Mouse (Mus musculus): ENCODE measurements around the gene Prdm16. TPM values are rescaled to one million over a fixed set of nuclear protein-coding genes. Genes with fewer than 3 reads are reported as not detected.

The Prdm16 gene
- polyA plus RNA-seq, 1 experiment, result not detected

- no peak overlapping the region for H3K4me2 ChIP-seq (ENCODE audit: low read depth)
- H3K4me3 ChIP-seq, result no peak overlapping the region
- no peaks in the 10 kb centered on the region for H3K79me2 ChIP-seq (ENCODE audit: control insufficient read depth, insufficient read depth)
- H3ac ChIP-seq (ENCODE audit: control insufficient read depth, insufficient read length), result no peak overlapping the region
- H3K27me3 ChIP-seq (ENCODE audit: control insufficient read depth, insufficient read depth, insufficient read length), result no peaks in the 10 kb centered on the region
- no peak for TF ChIP-seq MAX (IDR thresholded peaks at IDR 0.05; ENCODE audit: low read depth)
- TF ChIP-seq TCF3 (IDR thresholded peaks at IDR 0.05; ENCODE audit: insufficient read length, low read depth), result no peak
- no peak for TF ChIP-seq USF1 (IDR thresholded peaks at IDR 0.05; ENCODE audit: low read depth)
- no peak for TF ChIP-seq MYOD1 (IDR thresholded peaks at IDR 0.05; ENCODE audit: control insufficient read depth in 1 of 3, insufficient read length in 2 of 3, low read depth in 2 of 3)
- no peak for TF ChIP-seq POLR2AphosphoS2 (IDR thresholded peaks at IDR 0.05; ENCODE audit: insufficient read length, low read depth)
- H3K36me3 ChIP-seq (ENCODE audit: control insufficient read depth, insufficient read depth), result no peaks in the 10 kb centered on the region
These were observed 110.3 kb downstream of the Prdm16 start for GRCm38 (mm10) chr4:154526351-154526786.

- H3K79me2 ChIP-seq (ENCODE audit: control insufficient read depth, insufficient read depth), result no peaks in the 10 kb centered on the region
- H3K4me2 ChIP-seq (ENCODE audit: low read depth), result no peak overlapping the region
- H3K36me3 ChIP-seq (ENCODE audit: control insufficient read depth, insufficient read depth), result no peaks in the 10 kb centered on the region
- no peak for TF ChIP-seq USF1 (IDR thresholded peaks at IDR 0.05; ENCODE audit: low read depth)
- TF ChIP-seq POLR2A (IDR thresholded peaks at IDR 0.05; ENCODE audit: insufficient read length, low read depth), result no peak
- TF ChIP-seq TCF3 (IDR thresholded peaks at IDR 0.05; ENCODE audit: insufficient read length, low read depth), result no peak
- no peak overlapping the region for H3ac ChIP-seq (ENCODE audit: control insufficient read depth, insufficient read length)
- H3K27me3 ChIP-seq (ENCODE audit: control insufficient read depth, insufficient read depth, insufficient read length), result no peaks in the 10 kb centered on the region
- H3K4me3 ChIP-seq, result no peak overlapping the region
These were observed 112.8 kb downstream of the Prdm16 start for GRCm38 (mm10) chr4:154523898-154524297.

GRCm38 (mm10) chr4:154521881-154522676 lies 114.6 kb downstream of the Prdm16 start:
- no peak overlapping the region for H3ac ChIP-seq (ENCODE audit: control insufficient read depth, insufficient read length)
- no peak overlapping the region for H3K4me3 ChIP-seq
- H3K79me2 ChIP-seq (ENCODE audit: control insufficient read depth, insufficient read depth), result no peaks in the 10 kb centered on the region
- H3K4me2 ChIP-seq (ENCODE audit: low read depth), result no peak overlapping the region
- H3K36me3 ChIP-seq (ENCODE audit: control insufficient read depth, insufficient read depth), result no peaks in the 10 kb centered on the region
- no peaks in the 10 kb centered on the region for H3K27me3 ChIP-seq (ENCODE audit: control insufficient read depth, insufficient read depth, insufficient read length)
- no peak for TF ChIP-seq MYOG (IDR thresholded peaks at IDR 0.05; ENCODE audit: control insufficient read depth in 1 of 3, insufficient read depth in 1 of 3, insufficient read length in 2 of 3, low read depth in 2 of 3)
- no peak for TF ChIP-seq MAX (IDR thresholded peaks at IDR 0.05; ENCODE audit: low read depth)
- no peak for TF ChIP-seq E2F4 (IDR thresholded peaks at IDR 0.05; ENCODE audit: insufficient read depth)
- TF ChIP-seq USF1 (IDR thresholded peaks at IDR 0.05; ENCODE audit: low read depth), result no peak
- no peak for TF ChIP-seq TCF12 (IDR thresholded peaks at IDR 0.05; ENCODE audit: insufficient read depth, poor library complexity, severe bottlenecking)
- TF ChIP-seq CEBPB (IDR thresholded peaks at IDR 0.05; ENCODE audit: insufficient read depth, poor library complexity, severe bottlenecking), result no peak
- no peak for TF ChIP-seq POLR2A (IDR thresholded peaks at IDR 0.05; ENCODE audit: insufficient read length, low read depth)
- no peak for TF ChIP-seq TCF3 (IDR thresholded peaks at IDR 0.05; ENCODE audit: insufficient read length, low read depth)
- TF ChIP-seq REST (IDR thresholded peaks at IDR 0.05; ENCODE audit: insufficient read depth, insufficient read length), result no peak
- TF ChIP-seq MYOD1 (IDR thresholded peaks at IDR 0.05; ENCODE audit: control insufficient read depth in 1 of 3, insufficient read length in 2 of 3, low read depth in 2 of 3), result no peak
- no peak for TF ChIP-seq SRF (IDR thresholded peaks at IDR 0.05; ENCODE audit: control insufficient read depth, insufficient read length, low read depth)
- no peak for TF ChIP-seq POLR2AphosphoS2 (IDR thresholded peaks at IDR 0.05; ENCODE audit: insufficient read length, low read depth)

- H3ac ChIP-seq (ENCODE audit: control insufficient read depth, insufficient read length), result no peak overlapping the region
- no peak overlapping the region for H3K4me3 ChIP-seq
- TF ChIP-seq TCF12 (IDR thresholded peaks at IDR 0.05; ENCODE audit: insufficient read depth, poor library complexity, severe bottlenecking), result no peak
- no peak for TF ChIP-seq CEBPB (IDR thresholded peaks at IDR 0.05; ENCODE audit: insufficient read depth, poor library complexity, severe bottlenecking)
- TF ChIP-seq POLR2AphosphoS2 (IDR thresholded peaks at IDR 0.05; ENCODE audit: insufficient read length, low read depth), result no peak
- no peak for TF ChIP-seq MYOD1 (IDR thresholded peaks at IDR 0.05; ENCODE audit: control insufficient read depth in 1 of 3, insufficient read length in 2 of 3, low read depth in 2 of 3)
- TF ChIP-seq SRF (IDR thresholded peaks at IDR 0.05; ENCODE audit: control insufficient read depth, insufficient read length, low read depth), result no peak
- no peak for TF ChIP-seq E2F4 (IDR thresholded peaks at IDR 0.05; ENCODE audit: insufficient read depth)
- no peak for TF ChIP-seq MYOG (IDR thresholded peaks at IDR 0.05; ENCODE audit: control insufficient read depth in 1 of 3, insufficient read depth in 1 of 3, insufficient read length in 2 of 3, low read depth in 2 of 3)
- TF ChIP-seq USF1 (IDR thresholded peaks at IDR 0.05; ENCODE audit: low read depth), result no peak
- TF ChIP-seq TCF3 (IDR thresholded peaks at IDR 0.05; ENCODE audit: insufficient read length, low read depth), result no peak
- TF ChIP-seq MAX (IDR thresholded peaks at IDR 0.05; ENCODE audit: low read depth), result no peak
- TF ChIP-seq POLR2A (IDR thresholded peaks at IDR 0.05; ENCODE audit: insufficient read length, low read depth), result no peak
- no peak for TF ChIP-seq REST (IDR thresholded peaks at IDR 0.05; ENCODE audit: insufficient read depth, insufficient read length)
- H3K79me2 ChIP-seq (ENCODE audit: control insufficient read depth, insufficient read depth), result no peaks in the 10 kb centered on the region
- H3K36me3 ChIP-seq (ENCODE audit: control insufficient read depth, insufficient read depth), result no peaks in the 10 kb centered on the region
- H3K4me2 ChIP-seq (ENCODE audit: low read depth), result no peak overlapping the region
- H3K27me3 ChIP-seq (ENCODE audit: control insufficient read depth, insufficient read depth, insufficient read length), result no peaks in the 10 kb centered on the region
These were observed 117.1 kb downstream of the Prdm16 start for GRCm38 (mm10) chr4:154519470-154520037.

GRCm38 (mm10) chr4:154517991-154518390 lies 118.7 kb downstream of the Prdm16 start:
- Histone ChIP-seq H3K27me3 (ENCODE audit: control insufficient read depth, insufficient read depth, insufficient read length) (no peaks in the 10 kb centered on the region), H3K4me3 (no peak overlapping the region), H3K4me2 (ENCODE audit: low read depth) (no peak overlapping the region), H3ac (ENCODE audit: control insufficient read depth, insufficient read length) (no peak overlapping the region), H3K79me2 (ENCODE audit: control insufficient read depth, insufficient read depth) (no peaks in the 10 kb centered on the region), H3K36me3 (ENCODE audit: control insufficient read depth, insufficient read depth) (no peaks in the 10 kb centered on the region)
- TF ChIP-seq CEBPB (IDR thresholded peaks at IDR 0.05; ENCODE audit: insufficient read depth, poor library complexity, severe bottlenecking) (no peak), TCF12 (IDR thresholded peaks at IDR 0.05; ENCODE audit: insufficient read depth, poor library complexity, severe bottlenecking) (no peak), REST (IDR thresholded peaks at IDR 0.05; ENCODE audit: insufficient read depth, insufficient read length) (no peak), POLR2A (IDR thresholded peaks at IDR 0.05; ENCODE audit: insufficient read length, low read depth) (no peak), SRF (IDR thresholded peaks at IDR 0.05; ENCODE audit: control insufficient read depth, insufficient read length, low read depth) (no peak), MYOD1 (IDR thresholded peaks at IDR 0.05; ENCODE audit: control insufficient read depth in 1 of 3, insufficient read length in 2 of 3, low read depth in 2 of 3) (no peak), TCF3 (IDR thresholded peaks at IDR 0.05; ENCODE audit: insufficient read length, low read depth) (no peak), MYOG (IDR thresholded peaks at IDR 0.05; ENCODE audit: control insufficient read depth in 1 of 3, insufficient read depth in 1 of 3, insufficient read length in 2 of 3, low read depth in 2 of 3) (no peak)

Measured in myocyte (in vitro differentiated cells).